Mouse (Mus musculus) B cell, adult 2 months (primary cell): ENCODE data around the gene Ppp3r1.
"Not testable (repeated sequence)": the region's sequence is repeated elsewhere in the genome, so short reads cannot be mapped to it uniquely, and the experiment has no call there.

Experiments
- DNase-seq, 2 experiments: peaks; one replicate each; pipeline ENCODE4 v3.0.0; 2022

Gene Ppp3r1

DNA sequence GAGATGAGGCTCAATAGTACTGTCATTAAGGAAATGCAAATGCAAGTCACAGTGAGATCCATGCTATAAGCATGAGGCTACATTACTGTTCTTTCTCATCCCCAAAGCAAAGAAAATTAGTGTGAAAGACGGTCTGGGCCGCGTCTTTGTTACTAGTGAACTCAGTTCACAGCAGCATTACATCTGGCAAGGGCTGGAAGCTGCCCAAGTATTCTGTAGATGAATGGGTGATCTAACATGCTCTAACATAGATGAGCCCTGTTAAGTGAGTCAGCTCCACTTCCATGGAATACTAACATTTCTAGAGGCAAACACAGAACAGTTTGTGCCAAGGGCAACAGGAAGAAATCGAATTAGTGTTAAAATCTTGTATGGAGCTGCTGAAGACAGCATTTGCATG is 41.9 kb downstream of the Ppp3r1 start:
- no peak for DNase-seq

DNA sequence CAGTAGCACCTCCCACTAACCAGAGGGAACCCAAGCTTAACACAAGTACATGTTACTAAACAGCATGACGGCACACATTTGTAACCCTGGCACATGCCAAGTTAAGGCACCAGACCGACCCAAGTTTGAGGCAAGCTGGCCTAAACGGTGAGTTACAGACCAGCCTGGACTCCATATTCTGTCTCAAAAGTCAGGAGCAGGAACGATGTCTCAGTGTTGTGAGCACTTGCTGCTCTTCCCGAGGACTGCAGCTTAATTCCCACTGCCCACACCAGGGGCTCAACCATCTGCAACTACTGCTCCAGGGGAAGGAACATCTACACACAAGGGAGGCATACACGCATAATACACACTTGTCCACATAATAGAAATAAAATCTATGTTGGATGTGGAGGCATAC is 43.4 kb downstream of the Ppp3r1 start:
- DNase-seq, result no peak

DNA sequence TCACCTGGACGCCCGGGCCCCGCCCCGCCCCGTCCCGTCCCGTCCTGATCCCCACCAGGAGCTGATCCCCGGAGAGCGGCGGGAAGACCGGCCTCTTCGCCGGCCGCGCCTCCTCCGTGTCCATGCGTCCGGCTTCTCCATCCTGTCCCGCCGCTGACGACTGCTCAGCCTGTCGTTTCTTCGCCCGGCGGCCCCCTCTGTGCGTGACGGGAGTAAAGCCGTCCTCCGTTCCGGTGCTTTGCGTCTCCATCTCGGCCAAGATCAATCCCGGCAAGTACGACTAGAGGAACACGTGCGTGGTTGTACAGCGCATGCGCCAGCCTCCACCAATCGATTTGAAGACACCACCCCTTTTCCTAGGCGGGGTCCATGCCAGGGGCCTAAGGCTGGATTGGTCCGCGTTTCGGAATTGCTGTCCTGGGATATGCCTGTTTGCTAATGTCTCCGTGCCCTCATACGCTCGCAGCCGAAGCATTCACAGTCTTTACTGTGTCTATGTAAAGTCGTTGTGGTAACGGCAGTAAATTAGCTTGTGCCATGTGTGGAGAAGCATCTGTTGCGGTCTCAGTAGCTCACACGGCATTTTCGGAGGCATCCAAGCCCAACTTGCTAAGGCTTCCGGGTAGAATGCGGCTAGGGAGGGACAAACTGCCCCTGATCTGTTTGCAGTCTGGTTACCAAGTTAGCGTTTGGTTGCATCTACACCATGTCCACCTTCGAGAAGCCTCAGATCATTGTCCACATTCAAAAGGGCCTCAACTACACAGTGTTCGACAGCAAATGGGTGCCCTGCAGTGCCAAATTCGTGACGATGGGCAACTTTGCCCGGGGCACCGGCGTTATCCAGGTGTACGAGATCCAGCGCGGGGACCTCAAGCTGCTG is 52.4 kb downstream of the Ppp3r1 start, which contains the start of gene Pno1:
TSS of gene Pno1 (minus strand) at position 311 of the 883 bp plus-strand sequence.
- peak; percentile 93 for DNase-seq

DNA sequence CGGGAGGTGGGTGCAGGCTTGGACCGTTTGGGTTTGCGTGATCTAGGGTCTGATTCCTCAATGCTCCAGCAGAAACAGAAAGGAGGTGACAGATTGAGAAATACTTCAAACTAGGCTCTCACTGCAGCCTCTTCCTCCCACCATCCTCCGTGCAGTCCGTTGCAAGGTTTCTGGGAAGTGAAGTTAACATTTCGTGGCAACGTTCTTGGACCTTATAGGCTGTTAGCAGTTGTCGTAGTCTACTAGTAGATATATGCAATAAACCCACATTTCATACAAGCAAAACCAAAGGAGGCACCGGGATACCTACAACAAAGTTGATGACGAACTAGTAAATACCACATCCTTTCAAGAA is 53.1 kb downstream of the Ppp3r1 start:
- DNase-seq, result no peak

DNA sequence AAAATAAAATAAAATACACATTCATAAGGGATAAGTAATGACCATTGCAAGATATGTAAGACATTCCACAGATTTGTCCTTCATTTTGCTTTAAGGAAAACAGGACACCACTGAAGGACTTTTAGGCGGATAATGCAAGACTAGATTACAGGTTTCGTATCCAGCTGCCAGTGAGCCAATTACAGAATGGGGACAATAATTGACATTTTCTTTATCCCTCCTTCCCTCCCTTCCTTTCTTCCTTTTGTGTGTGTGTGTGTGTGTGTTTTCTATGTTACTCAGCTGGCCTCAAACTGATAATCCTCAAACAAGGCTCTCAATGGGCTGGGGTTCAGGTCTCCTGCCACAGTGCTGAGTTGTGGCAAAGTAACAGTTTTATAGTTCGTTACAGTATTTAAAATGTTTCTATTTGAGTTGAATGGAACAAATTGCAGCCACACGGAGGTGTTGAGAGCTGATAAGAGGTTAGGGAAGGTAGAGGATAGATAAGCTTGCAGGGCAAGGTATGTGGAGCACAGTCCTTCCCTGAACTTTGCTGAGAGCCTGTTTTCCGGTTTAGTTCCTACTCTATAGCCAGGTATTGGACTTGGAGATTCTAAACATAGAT is 53.9 kb downstream of the Ppp3r1 start:
- DNase-seq, result no peak

DNA sequence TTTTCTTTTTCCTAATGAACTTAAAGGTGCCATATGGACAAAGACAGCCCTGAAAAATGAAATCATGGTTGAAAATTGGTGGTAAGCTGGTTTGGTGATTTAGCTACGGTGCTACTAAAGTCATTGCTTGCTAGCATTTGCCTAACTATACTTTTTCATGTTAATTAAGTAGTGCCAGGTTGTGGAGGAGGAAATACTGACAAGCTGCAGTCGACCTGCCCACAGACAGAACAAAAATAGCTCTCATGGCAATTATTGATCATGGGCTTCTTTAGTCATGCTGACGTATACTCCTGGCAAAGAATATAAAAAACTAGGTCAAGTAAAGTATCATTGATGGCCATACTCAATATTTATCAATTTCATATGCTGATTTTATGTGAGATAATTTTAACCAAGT is 56.4 kb downstream of the Ppp3r1 start:
- no peak for DNase-seq

DNA sequence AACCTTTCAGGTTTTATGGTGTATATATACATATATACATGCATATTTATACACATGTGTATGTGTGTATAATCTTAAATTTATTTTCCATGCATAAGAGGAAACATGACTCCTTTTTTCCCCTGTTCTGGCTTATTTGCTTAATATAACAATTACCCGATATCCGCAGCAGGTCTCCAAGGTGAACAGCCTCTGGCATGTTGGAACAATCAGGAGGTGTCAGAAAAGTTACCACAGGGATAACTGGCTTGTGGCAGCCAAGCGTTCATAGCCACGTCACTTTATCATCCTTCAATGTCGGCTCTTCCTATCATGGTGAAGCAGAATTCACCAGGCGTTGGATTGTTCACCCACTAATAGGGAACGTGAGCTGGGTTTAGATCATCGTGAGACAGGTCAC is 62.1 kb downstream of the Ppp3r1 start:
- DNase-seq, result no peak

DNA sequence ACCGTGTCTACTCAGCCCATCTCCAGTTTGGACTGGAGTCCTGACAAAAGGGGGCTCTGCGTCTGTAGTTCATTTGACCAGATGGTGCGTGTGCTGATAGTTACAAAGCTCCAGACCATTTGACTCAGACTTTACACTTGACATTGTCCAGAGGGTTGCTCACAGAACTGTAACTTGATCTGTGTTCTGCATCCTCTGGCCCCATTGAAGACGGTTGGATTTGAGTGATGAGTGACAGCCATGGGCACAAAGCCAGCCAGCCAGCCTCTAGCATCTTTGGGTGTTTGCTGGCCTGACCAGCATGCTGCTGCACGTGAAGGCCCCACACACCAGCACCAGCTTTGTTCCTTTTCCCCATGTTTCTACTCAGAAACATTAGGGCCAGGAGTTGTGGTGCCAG is 73.7 kb downstream of the Ppp3r1 start:
- DNase-seq, result no peak

DNA sequence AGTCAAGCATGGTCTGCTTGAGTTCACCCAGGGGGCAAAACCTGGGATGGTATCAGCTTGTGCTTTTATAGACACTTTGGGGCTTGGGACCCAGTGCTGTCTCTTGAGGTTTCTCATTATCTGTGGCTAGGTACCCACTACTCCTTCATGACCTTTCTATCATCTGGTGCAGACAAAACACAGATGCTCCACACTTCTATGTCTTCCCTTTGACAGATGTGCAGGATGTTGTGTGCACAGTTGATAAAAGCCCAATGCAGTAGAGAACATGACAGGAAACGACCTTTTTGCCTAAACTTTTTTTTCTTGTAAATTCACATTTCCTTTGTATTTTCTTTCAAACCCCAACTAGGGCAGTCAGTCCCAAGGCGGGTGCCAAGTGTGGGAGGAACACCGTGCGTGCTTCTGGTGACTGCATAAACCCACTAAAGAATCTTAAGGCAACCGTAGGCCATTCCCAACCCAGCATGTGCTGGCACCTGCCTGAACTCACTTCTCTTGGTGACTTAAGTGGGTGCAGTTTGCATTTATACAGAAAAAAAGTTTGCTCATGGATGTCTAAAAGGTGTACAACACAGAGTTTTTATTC is 77.5 kb downstream of the Ppp3r1 start:
- no peak for DNase-seq

DNA sequence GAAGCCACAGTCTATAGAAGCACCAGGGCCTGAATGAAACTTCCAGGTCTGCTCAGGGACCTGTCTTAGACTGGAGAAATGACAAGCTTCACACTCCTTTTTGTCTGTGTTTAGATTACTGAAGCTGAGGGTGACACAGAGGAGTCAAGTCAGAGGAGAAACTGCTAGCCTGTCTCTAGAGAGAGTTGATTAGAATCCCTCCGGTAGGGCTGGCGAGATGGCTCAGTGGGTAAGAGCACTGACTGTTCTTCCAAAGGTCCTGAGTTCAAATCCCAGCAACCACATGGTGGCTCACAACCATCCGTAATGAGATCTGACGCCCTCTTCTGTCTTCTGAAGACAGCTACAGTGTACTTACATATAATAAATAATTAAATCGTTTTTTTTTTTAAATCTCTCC is 79.5 kb downstream of the Ppp3r1 start:
- DNase-seq, result not testable (repeated sequence)

DNA sequence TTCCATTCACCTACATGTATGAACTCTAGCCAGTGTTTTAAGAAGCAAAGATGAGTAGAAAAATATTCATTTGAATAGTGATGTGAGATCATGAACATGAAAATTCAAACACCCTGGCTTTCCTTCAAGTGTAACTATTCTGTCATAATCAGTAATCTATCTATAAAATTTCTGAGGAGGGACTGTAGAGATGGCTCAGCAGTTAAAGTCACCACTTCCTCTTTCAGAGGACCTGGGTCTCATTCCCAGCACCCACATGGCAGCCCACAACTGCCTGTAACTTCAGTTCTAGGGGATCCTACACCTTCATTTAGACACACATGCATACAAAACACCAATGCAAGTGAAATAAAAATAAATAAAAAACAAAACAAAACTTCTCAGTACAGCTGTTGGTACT is 89.7 kb downstream of the Ppp3r1 start:
- no peak for DNase-seq
